Mouse (Mus musculus): ENCODE measurements at regions not wholly inside any gene's neighbourhood (a gene's known extent, or its start where the extent isn't known, plus 50 kb on each side); places are given as distances from the start of the nearest gene placed in this dataset.

DNA sequence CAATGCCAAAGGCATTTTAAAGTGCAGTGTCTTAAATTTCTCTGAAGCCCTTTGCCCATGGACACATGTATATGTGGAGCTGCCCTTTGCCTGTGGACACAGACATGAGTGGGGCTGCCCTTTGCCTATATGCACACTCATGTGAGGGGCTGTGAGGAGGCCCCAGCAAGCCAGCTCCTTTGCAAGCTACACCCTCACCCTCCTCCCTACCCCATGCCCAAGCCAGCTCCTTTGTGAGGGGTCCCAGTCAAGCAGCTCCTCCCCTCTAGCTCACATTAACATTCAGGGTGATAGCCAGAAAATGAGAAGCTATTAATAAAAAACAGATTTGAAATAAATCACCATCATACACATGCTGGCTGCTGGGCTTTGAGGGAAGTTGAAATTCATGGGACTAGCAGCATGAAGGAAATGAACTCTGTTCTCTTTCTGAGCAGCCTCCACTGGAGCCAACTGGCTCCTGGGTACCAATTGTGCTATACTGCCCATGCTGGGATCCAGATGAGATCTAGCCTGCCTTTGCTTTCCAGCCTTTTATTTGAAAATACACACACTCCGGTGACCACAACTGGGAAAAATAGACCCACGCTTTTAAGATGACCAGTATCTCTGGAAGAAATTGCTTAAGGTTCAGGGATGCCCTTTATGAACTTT is 151.4 kb downstream of the Abcc12 start:
- WGBS = 95% methylated on average over 2 of the region's 2 CpGs
- no peak for DNase-seq (ENCODE audit: low read depth, low spot score)

DNA sequence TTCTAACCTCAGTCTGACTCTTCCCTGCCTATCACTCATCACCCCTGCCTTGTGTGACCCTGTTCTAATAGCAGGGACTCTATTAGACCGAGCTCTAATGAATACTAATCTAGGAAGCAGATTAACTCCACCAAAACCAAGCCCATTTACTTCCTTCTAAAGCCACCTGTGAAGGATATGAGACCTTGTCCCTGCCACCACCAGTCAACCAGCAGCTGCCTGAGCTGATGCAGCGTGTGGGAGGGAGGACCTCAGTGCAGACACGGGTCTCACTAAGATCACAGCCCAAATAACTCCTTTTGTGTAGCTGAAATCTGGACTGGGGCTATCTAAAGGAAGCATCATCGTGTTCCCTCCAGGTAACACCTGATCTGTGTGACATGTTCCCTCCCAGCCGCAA is 152.4 kb downstream of the Abcc12 start:
- DNase-seq (ENCODE audit: low read depth, low spot score) = no peak
- 69% methylated on average over 5 of the region's 5 CpGs for WGBS

DNA sequence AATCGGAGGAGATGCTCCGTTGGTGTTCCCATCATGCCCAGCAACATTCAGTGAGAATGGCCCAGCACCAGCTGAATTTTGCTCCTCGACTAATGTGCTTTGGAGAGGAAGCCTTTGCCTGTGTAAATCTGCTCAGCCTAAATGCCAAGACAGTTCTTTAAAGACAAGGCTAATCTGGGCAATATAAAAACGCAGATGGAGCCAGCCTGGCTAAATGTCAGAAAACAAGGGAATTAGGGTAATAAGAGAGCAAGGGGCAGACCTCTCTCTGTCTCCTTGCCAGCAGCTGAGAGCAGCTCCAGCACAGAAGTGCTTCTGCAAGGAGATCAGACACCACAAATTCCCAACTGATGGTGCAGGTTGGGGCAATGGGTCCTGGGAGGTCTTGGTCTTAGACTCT is 154.4 kb downstream of the Abcc12 start:
- 37% methylated on average over 4 of the region's 4 CpGs for WGBS
- DNase-seq (ENCODE audit: low read depth, low spot score) = no peak

DNA sequence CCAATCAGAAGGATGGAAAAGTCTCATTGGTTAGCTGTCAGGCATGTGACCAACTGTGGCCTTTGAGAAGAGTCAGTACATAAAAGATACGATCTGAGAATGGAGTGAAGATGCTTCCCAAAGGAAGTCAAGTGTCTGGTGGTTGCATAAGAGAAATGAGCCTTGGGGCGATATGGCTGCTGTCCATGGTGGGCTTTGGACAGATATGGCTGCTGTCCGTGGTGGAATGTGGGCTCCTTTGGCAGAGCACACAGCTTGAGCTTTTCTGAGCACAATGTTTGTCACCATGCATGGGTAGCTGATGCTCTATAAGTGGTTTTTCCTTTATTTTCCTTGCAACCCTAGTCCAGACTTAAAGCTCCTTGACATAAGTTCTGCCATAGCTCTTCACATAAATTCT is 155.1 kb downstream of the Abcc12 start:
- no peak for DNase-seq (ENCODE audit: low read depth, low spot score)
- 74% methylated on average over 3 of the region's 3 CpGs for WGBS

DNA sequence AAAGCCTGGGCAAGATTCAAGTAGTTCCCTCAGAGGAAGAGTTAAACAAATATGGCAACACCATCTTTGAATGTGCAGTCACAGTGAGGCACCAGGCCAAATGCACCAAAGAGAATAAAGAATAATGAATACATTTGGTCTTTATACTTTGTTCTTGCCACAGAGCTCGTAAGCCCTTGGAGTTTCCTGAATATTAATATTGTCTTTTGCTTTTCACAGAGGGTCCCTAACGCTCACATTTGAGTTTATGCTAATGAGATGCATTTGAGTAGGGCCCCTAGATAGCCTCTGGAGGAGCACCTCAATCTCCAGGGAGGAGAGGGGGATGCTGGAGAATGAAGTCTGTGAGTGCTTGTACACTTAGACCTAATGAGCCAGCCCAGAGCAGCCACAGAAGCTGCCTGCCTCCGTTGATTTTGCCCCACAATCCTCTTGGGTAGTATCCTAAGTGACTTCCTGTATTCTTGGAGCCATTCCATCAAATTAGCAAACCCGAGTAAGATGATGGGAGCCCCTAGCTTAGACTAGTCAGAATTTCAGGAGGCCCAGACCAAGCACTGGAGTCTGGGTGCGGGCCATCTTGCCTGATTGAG is 161.3 kb downstream of the Abcc12 start:
- no peak for DNase-seq (ENCODE audit: low read depth, low spot score)
- 59% methylated on average over 5 of the region's 5 CpGs for WGBS

DNA sequence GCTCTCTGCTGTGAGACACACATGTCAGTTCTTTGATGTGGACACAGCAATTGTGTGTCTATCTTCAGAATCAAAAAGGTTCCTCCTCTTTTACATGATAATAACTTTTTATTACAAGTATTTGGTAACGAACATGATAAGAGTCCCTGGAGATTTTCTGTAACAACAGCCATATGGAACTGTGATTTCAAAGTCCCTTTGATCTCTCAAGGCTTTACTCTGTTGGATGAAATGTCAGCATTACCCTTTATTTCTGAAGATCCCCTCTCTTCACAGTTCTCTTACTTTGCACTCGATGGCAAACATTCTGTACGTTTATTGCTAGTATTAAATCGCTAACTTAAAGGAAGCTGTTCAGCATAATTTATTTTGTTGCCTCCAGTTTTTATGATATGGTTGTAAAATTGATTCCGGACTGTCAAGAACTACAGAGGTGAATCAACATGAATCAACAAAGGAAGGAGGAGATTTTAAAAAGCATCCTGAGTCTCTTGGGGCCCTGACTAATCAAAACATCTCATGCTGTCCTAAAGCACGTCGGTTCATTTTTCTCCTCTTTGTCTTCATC is 162.0 kb downstream of the Abcc12 start:
- 17% methylated on average over 7 of the region's 7 CpGs for WGBS
- DNase-seq (ENCODE audit: low read depth, low spot score) = peak; percentile 11

DNA sequence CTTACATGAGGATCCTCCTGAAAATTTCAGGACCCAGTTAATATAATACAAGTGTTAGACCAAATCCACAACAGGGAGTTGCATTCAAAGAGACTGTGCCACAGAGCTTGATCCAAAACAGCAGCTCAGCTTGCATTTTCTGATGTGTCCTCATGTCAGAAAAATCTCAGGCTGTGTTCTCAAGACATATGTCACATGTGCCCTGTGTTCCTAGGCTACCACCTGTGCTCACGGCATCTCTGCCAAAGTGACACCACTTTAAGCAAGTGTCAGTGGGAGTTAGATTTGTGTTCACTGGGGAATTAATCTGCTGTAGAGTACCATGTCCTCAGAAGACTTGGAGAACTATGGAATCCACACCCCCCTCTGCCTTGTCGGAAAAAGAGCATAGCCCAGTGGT is 165.3 kb downstream of the Abcc12 start:
- 91% methylated on average over 2 of the region's 2 CpGs for WGBS
- DNase-seq (ENCODE audit: low read depth, low spot score) = no peak

DNA sequence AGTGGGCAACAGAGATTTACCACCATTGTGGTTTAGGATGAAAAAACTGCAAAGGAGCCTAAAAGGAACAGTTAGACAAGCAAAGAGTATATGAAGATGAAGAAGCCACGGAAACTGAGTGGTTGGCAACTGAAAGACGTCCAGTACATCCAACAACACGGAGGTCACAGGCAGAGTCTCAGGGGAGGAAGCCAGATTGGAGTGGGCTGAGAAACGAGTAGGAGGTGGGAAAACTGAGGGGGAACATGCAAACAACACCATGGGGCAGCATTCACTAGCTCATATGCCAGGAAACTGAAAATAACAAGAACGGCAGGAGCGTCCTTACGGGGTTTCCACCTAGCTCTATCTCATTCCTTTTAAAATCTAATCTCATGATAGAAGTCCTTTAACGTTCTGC is 169.3 kb downstream of the Abcc12 start:
- WGBS = 81% methylated on average over 8 of the region's 8 CpGs
- DNase-seq (ENCODE audit: low read depth, low spot score) = no peak

DNA sequence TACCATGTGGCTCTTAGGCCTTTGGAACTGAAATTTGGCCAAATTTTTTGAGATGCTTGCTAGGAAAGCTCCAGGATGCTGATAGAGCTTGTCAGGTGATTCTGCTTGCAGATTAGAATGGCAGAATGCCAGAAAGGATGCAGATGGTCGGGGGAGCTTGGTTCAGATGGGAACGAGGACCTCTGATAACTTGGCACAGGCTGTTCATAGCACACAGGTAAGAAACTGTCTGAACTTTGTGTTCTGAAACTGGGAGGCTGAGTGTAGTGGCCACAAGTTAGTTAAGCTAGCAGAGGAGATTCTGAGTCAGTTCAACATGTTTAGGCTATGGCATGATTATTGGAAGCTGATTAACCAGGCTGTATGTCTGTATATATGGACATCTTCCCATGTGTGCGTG is 174.3 kb downstream of the Abcc12 start:
- WGBS = 43% methylated on average over 3 of the region's 3 CpGs
- no peak for DNase-seq (ENCODE audit: low read depth, low spot score)

DNA sequence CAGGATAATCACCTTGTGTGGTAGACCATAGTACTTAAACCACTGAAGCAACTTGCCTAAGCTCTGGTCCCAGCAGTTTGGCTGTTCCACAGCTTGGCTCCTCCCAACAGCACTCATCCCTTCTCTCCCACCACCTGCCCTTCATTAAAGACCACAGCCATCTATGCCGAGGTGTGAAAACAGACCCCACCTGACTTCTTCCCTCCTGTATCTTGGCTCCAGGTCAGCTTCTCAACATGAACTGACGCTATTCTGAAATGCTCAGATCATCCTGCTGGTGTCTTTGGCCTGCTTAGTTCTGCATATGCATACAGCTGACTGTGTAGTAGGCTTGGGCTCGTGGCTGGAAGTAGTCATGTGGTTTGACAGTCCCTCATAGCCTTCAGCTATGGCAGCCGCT is 177.1 kb downstream of the Abcc12 start:
- WGBS = 71% methylated on average over 4 of the region's 4 CpGs
- no peak for DNase-seq (ENCODE audit: low read depth, low spot score)

DNA sequence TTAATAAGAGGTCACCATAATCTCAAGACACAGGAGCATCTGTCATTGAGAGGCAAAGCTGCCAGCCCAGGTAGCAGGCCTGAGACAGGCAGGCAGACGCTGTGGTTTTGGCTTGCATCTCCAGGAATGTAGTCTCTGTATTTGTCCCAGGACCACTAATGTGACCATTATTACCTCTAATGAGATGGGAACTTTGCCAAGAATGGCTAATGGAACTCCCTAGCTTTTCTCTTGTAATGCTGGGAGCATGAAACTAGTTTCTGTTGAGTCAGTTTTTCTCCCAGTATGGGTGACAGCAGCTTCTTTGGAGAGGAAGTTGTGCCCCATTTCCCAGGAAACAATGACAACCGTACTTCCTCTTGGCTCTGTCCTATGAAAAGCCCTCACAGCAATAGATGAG is 178.5 kb downstream of the Abcc12 start:
- no peak for DNase-seq (ENCODE audit: low read depth, low spot score)
- 76% methylated on average over 2 of the region's 2 CpGs for WGBS

DNA sequence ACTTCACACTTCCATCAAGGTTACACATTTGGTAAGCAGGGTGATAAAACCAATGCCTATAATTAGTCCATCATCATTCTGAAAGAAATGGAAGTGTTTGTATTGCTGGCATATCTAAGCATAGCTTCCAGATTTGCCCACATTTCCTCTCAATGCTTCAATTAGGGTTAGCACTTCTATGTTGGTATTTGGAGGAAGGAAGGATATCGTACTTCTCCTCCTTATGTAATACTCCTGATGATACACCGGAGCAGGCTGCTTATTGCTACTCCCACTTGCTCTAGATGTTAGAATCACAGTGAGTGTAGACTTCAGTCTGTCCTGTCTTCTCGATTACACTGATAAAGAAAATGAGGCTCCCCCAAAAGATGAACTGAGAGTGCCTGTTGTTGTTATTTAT is 185.4 kb downstream of the Abcc12 start:
- WGBS = 90% methylated on average over 3 of the region's 3 CpGs
- no peak for DNase-seq (ENCODE audit: low read depth, low spot score)

DNA sequence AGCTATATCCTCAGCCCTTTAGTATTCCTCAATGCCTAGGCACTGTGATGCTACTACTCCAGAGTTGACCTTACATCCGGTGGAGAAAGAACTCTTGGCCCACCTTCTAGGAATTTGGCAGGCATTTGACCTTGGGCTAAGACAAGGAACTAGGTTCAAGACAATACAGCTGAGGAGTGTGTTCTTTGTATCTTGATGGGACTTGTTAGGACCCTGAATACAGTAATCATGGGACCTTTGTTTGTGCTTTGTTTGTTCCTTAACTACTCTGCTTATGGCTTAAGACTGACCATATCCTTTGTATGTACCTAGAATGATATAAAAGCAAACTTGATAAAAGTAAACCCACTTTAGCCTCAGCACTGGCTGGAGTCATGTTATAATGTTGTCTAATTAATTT is 186.7 kb downstream of the Abcc12 start:
- no peak for DNase-seq (ENCODE audit: low read depth, low spot score)
- WGBS = 73% methylated on average over 1 of the region's 1 CpGs

DNA sequence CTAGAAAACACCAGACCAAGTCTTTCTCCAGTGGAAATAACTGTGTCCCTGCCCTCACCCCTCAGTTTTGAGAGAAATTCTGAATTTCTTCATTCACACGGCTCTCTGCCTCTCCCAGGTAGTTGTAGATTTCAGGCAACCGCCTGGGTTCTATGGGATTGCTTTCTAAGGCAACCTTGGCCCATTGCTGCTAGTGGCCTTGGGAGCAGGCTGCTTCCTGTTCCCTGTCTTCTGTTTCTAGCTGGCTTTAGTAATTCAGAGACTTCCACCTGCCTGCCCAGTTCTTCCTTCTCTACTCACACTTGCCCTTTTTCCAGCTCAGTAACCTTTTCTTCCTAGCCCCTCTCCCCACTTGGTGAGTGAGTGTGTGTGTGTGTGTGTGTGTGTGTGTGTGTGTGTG is 187.1 kb downstream of the Abcc12 start:
- 70% methylated on average over 2 of the region's 2 CpGs for WGBS
- DNase-seq (ENCODE audit: low read depth, low spot score) = no peak

DNA sequence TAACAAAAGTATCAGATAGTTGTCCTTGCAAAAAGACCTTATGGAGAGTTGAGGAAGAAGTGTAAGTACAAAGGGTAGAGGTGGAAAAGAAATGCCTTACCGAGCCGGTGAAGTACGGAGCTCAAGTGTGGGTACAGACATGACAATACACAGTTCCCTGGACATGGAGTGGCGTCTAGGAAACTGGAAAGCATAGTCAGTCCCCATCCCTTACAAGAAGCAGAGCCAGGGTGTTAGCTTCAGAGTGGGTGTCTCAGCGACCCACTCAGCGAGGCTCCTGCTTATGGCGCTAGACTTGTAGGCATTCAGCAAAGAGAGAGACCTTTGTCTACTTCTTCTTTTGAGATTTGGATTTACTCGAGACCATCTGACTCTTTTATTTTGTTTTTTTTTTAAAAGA is 189.8 kb downstream of the Abcc12 start:
- DNase-seq (ENCODE audit: low read depth, low spot score) = no peak
- WGBS = 89% methylated on average over 8 of the region's 8 CpGs

DNA sequence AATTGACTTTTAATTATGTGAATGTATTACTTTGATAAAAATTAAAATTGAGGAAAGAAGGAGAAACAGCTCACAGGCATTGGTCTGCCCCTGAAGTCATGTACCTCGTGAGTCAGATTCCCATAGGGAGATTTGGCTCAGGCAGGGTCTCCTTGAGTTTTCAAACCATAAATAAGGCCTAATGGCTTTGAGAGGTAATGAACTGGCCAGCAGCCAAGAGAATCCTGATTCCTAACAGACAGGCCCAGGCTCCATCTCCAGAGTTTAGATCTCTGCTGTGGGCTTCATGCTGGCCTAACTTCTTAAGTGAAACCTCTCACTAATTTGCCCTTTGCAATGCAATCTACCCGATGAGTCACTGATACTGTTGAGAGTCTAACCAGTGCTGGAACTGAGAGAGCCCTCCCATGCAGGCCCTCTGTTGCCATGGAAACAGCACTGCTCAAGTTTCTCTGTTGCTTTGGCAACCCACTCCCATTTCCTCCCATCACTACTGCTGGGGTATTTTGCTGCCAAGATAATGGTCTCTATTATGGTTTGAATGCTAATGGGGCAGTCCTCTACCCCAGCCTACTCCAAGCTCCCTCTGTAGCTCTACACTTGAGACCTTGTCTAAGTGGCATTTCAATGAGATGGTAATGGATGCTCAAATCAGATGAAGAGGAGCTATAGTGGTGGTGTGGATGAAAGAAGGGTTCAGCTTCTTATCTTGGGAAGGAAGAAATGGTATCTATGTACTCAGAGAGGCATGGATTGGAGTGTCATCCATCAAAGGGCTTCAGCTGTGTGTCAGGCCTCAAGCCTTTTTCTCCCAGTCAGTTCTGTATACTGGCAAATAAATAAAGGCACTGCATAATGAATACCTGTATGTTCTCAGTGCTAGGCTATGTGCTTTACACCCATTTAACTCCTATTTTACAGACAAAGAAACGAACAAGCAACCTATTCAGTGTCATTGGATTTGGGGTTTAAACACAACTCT is 190.5 kb downstream of the Abcc12 start:
- no peak for DNase-seq (ENCODE audit: low read depth, low spot score)
- 52% methylated on average over 3 of the region's 3 CpGs for WGBS

DNA sequence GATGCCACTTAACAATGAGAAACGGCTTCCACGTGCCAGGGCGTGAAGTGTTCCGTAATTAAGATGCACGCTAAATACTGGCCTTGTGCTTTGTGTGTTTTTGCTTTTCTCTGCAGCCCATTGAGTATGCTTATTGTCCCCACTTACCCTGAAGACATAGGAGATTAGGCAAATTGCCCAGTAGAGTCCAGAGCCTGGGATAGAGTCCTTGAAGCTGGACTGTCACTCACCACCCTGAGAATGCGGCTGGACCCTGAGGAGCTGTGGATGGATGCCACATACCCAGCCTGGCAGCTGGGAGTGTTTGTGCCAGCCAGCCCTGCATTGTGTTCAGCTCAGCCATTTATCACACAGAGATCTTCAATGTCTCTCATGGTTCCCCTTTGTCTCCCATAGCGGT is 195.2 kb downstream of the Abcc12 start:
- DNase-seq (ENCODE audit: low read depth, low spot score) = no peak
- WGBS = 84% methylated on average over 7 of the region's 7 CpGs

DNA sequence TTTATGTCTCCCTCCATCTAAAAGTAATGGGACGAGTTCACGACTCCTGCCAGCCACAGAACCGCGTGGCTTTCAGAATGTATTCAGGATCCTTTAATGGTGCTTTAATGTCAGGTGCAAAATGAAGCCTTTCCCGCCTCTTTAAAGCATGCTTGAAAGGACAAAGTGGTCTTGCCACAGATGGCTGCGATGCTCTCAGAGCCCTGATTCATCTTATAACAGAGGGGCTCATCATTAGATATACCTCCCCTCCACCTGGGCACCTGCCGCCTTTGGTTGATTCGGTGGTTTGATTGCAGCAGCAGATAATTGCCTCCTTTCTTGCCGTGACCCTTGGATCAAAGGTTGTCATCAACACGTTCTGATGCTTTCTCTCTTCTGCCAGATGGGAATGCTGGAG is 198.5 kb downstream of the Abcc12 start:
- WGBS = 82% methylated on average over 10 of the region's 10 CpGs
- no peak for DNase-seq (ENCODE audit: low read depth, low spot score)

DNA sequence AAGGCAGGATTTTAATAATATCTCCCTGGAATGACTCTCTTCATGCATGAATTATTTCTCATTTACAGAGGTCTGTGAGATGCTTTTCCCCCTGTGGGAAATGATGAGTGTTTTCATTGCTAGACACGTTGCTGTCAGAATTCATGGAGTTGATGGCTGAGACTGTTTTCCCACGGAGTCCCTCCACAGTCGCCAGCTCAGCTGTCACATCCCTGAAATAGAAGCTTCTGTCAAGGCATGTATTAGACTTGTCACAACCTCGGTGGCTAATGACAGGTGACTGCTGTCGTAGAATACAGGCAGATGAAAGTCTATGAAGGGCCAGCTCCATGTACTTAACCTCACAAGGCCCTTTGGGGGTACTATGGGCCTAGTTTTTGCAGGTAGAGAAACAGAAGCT is 212.4 kb downstream of the Abcc12 start:
- no peak for DNase-seq (ENCODE audit: low read depth, low spot score)
- 82% methylated on average over 5 of the region's 5 CpGs for WGBS

DNA sequence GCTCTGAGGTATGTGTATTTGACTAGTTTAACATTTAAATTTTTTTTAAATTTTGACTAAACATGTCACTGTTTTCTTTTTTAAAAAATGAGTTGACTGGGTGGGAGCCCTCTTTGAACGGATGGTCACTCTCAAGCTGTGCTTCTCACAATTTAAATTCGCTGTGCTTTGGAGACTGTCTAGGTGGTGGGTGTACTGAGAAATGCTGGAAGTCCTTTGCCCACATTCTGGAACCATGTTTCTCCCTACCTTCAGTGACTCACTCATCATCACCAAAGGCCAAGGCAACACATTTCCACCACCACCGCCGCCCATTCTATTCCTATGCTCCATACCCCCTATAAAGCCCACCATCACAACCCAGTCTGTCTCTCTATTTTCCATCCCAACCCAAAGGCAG is 213.8 kb downstream of the Abcc12 start:
- WGBS = 98% methylated on average over 4 of the region's 4 CpGs
- DNase-seq (ENCODE audit: low read depth, low spot score) = no peak

DNA sequence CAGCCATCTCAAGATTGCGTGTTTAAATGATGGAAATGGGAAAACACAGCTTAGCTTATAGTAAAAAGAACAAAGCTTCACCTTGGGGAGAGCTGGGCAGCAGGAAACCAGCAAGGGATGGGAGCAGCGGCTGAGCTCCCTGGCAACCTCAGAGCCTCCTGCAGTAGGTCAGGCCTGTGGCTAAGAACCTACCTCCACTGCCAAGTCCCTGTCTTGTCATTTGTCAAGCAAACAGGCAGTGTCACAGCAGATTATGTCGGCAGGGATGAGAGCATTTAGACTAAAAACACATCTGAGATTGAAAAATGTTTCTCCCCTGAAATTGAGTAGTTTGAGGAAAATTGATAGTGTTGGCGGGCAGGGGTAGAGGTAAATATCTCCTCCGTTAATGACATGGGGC is 214.8 kb downstream of the Abcc12 start:
- no peak for DNase-seq (ENCODE audit: low read depth, low spot score)
- WGBS = 85% methylated on average over 5 of the region's 5 CpGs
